Mouse (Mus musculus): ENCODE measurements around the gene Gpr37l1.

Gene Gpr37l1

GRCm38 (mm10) chr1:135181880-135182623, 14.6 kb upstream of the Gpr37l1 start:
- no peak for DNase-seq

DNA sequence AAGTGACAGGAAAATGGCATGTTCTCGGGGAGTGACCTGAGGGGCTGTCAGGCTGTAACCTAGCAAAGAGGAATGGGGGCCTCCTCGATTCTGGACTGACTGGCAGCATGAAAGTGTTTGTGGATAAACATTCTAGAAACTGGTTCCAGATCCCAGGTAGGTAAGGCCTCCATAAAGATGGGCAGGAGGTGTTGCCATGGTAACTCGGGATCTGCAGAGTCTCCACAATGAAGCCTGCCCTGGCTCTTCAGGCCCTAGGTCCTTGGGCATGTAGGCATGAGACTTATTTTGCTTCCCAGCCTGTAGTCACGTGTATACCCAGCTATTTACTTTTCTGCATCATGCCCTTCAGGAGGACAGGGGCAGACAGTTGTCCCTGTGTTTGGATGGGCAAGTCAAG, 13.8 kb upstream of the Gpr37l1 start:
- no peak for DNase-seq

DNA sequence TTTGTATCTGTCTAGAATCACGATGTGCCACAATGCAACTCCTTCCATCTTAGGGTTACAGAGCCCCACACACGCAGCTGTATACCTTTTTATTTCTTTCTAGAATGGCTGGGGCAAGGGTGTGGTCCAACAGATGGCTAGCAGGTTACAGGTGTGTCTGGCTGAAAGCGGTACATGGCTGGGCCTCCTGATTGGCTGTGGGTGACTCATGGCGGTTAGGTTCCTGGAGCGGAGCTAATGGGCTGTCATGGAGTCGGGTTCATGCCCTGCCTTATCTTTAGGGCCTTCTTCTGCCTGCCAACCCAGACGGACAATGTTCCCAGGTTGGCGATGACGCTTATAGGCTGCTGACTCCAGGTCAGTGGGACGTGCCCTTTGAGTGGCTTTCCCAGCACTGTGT, 13.3 kb upstream of the Gpr37l1 start:
- DNase-seq: no peak

DNA sequence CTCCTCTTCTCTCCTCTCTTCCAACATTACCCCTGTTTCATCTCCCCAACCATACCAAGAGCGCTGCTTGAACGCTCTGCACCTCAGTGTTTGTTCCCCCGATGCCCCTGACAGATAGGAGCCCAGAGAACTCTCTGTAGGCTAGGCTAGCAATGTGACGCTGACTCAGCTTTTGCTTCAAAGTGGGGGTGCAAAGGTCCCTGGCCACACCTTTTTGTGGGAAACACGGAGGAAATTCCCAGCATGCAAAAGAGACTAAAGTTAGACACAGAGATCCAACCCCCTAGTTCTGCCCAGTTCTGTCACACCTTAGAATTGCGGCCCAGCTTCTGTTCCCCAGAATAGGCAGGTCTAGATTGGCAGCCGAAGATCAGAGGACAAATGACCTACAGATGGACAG, 11.4 kb upstream of the Gpr37l1 start:
- DNase-seq: no peak

DNA sequence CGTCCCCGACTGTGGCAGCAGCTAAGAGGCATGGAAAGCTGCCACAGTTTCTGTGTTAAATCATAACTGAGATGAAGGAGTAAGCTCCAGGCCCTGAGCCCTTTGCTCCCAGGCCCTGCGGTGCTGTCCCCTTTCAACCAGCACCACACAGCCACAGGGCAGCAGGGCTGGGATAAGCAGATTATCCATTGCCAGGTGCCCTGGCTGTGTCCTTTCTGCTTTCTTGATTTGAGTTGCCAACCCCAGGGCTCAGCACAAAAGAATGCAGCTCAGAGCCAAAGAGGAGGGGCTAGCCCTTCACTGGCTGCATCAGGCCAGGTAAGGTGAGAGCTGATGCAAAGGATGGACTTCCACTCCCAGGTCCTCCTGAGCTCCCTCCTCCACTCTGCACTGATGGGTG, 10.2 kb upstream of the Gpr37l1 start:
- no peak for DNase-seq

DNA sequence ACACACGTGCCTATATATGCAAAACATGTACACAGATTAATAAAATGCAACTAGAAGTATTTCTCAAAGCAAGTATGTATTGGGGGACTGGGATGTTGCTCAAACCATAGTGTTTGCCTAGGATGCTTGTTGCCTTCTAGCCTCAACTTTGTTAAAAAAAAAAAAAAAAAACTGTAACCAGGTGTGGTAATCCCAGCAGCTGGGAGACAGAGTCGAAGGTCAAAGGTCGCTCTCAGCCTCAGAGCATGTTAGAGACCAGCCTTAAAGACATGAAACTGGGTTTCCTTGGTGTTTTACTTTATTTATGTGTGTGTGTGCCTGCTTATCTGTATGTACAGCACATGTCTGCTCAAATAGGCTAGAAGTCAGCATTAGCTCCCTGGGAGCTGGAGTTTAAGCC, 7.7 kb upstream of the Gpr37l1 start:
- DNase-seq: no peak

DNA sequence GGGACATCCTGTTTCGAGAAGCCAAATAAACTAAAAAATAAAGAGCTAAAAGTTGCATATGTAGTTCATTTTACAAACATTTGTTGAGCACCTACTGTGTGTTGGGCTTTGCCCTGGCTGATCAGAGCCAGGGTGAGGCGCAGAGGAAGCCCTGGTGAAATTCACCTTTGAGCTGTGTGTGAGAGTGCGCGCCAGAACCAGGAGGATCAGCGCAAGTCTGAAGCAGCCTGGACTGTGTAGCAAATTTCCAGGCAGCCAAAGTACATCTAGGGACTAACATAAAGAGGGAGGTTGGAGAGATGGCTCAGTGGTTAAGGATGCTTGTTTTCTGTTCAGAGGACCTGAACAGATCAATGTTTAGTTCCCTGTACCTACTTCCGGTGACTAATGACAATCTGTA, 5.8 kb upstream of the Gpr37l1 start:
- DNase-seq: no peak

GRCm38 (mm10) chr1:135171984-135172383, 4.5 kb upstream of the Gpr37l1 start:
- peak; percentile 62 for DNase-seq

- no peak for DNase-seq
Observed at GRCm38 (mm10) chr1:135171202-135171601, 3.7 kb upstream of the Gpr37l1 start.

DNA sequence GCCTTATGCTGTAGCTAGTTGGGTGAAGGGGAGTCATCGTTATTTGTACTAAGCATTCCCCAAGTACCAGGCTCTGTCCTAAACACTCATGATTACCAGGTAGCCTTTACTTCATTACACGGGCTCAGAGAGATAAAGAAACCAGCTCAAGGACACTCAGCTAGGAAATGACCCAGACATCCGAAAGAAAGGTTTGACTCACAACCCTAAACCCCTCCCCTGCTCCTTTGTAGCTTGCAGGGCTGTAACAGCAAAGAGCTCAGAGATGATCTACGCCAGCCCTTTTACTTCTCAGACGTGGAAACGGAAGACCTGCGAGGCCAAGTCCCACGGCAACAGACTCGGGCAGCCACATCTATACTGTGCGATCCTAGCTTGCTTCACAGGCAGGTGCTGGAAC, 2.8 kb upstream of the Gpr37l1 start:
- no peak for DNase-seq

- DNase-seq: no peak
Observed at GRCm38 (mm10) chr1:135169556-135170224, 2.2 kb upstream of the Gpr37l1 start.

- DNase-seq: no peak
Observed at GRCm38 (mm10) chr1:135168453-135169200, 1.1 kb upstream of the Gpr37l1 start.

DNA sequence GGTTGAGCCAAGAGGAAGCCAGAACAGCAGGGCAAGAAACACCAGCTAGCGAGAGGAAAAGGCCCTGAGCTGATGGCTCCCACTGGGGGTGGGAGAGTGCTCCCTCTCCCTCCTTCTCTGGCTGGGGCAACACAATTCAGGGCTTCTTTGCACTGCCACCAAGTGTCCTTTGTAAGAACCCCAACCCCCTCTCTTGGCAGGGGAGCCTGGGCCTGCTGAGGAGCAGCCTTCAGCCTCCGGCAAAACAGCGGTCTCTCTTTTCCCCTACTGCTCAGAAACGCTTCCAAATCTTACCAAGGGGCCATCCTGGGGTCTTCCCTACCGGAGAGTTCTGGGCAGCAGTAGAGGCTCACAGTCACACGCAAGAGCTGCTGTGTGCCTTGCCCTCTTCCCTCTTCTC, 4.8 kb downstream of the Gpr37l1 start:
- no peak for DNase-seq

DNA sequence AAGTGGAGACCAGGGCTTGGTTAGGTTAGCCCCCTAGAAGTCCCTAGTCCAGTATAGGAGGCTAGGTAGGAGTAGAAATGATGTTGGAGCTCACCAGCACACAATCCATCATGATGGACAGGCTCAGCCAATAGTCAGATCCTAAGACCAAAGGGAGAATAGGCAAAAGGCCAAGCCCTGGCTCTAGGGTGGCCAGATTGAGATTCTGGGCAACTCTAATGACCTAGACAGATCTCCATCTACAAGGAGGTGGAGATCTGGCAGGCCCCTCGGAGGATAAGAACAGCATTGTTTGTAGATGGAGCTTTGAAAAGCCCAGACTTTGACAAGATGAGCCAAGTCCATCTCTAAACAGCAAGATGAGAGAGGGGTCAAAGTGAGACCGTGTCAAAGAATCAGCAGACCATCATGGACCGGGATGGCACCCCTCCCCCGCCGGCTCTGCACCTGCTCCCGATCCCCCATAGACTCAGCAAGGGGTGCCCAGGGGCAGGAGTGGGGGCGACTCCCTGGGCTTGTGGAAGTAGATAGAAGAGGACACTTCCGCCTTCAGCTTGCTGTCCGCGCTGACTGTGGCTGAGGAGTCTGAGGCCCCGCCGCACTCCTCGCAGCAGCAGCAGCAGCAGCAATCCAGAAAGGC, 7.0 kb downstream of the Gpr37l1 start:
- DNase-seq: no peak

DNA sequence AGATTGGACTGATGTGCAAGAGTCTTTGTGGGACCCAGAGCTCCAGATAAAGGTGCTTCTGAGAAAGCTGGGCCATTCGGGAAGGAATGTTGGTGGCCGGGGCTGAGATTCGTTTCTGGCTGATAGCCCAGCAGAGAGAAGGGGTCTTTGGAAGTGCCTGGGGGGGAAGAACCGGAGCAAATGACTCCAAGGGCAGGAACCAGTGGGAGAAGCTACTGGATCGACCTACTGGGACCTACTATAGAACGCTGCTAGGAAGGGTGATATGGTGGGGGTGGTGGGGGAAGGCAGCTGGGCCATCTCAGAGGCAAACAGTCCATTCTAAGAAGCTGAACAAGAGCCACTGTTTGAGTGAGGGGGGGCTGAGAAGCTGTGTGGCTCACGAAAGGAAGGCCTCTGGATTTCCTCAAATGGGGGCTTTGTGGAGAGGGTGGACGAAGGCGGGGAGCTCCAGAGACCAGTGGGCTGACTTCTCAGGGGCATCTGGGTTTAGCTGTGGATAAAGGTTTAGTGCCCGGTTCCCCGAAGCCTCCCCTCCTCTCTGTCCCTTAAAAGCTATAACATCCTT, 7.8 kb downstream of the Gpr37l1 start:
- DNase-seq: no peak

GRCm38 (mm10) chr1:135159074-135159473, 8.4 kb downstream of the Gpr37l1 start:
- no peak for DNase-seq

DNA sequence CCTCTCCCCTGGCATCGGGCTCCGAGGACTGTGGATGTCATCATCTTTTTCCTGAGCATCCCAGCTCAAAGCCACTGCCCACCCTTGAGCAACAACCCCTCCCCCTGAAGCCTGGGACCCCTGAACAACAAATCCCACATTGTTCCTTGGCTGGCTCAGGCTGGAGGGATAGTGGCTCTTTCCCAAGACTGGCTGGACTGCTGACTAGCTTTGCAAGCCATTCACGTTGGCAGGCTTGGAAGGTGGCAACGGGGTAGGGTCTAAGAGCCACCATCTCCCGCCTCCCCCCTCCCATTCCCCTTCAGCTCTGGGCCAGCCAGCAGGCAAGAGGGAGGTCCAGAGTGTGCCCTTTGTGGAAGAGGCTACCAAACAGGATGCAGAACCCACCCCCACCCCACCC, 8.8 kb downstream of the Gpr37l1 start:
- DNase-seq: no peak

GRCm38 (mm10) chr1:135156300-135156699, 11.2 kb downstream of the Gpr37l1 start:
- no peak for DNase-seq

DNA sequence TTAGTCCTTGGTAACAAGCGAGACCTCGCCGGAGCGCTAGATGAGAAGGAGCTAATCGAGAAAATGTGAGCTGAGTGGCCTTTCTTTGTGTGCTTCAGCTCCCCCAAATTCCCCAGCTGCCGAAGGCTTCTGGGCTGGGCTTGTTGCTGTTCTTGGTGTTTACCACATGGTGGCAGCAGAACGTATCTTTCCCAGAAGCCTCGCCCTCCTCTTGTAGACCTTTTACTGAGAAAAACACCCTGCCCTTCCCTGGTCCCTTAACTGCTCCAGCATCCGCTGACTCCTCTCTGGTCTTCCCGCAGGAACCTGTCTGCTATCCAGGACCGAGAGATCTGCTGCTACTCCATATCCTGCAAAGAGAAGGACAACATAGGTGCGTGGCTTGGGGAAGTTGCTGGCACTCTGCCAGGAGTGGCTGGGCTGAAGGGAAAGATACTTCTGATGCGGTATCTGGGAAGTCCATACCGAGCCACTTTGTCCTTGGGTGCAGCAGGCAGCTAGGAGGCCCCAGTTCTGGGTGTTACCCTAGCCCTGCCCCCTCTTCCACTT, 13.0 kb downstream of the Gpr37l1 start:
- peak; percentile 83 for DNase-seq

DNA sequence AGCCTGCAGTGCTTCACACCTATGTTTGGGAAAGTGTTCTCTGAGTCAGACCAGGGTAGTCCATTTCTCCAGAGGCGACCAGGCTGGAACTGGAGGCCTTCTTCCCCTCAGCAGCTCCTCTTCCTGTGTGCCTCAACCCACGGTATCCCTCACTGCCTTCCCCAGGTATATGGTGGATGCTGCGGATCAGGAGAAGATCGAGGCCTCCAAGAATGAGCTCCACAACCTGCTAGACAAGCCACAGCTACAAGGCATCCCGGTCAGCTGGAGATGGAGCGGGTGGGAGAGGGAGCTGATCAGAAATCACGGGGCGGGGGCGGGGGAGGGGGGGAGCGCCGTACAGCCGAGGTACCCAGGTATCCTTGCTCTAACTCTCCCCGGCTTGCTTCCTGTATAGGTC, 13.5 kb downstream of the Gpr37l1 start:
- DNase-seq: no peak

GRCm38 (mm10) chr1:135148996-135149395, 18.5 kb downstream of the Gpr37l1 start:
- DNase-seq: no peak

- no peak for DNase-seq
Observed at GRCm38 (mm10) chr1:135148476-135148875, 19.0 kb downstream of the Gpr37l1 start.

- no peak for DNase-seq
Observed at GRCm38 (mm10) chr1:135147702-135148058, 19.8 kb downstream of the Gpr37l1 start.

Measured in right cerebral cortex, postnatal 25 days (tissue).